Mouse (Mus musculus) splenic B cell, adult 2 months (primary cell): ENCODE measurements at regions not wholly inside any gene's neighbourhood (a gene's known extent, or its start where the extent isn't known, plus 50 kb on each side); places are given as distances from the start of the nearest gene placed in this dataset.

Experiments used
- DNase-seq: peaks from one replicate; pipeline ENCODE4 v3.0.0-alpha.2; 2011; ENCODE audit warnings: low read depth, low spot score
- H3K27me3 ChIP-seq: 2 replicates; pipeline ENCODE4 v1.6.1; 2012; ENCODE audit warnings: mild to moderate bottlenecking, low read length, moderate library complexity, mixed read lengths; ENCODE audit not compliant: control insufficient read depth, poor library complexity, insufficient read depth, severe bottlenecking
- H3K36me3 ChIP-seq: 2 replicates; pipeline ENCODE4 v1.6.1; 2012; ENCODE audit warnings: mild to moderate bottlenecking, low read length, moderate library complexity, mixed read lengths; ENCODE audit not compliant: control insufficient read depth, poor library complexity, insufficient read depth, severe bottlenecking

- Histone ChIP-seq H3K36me3 (no peaks in the 10 kb centered on the region), H3K27me3 (no peaks in the 10 kb centered on the region)
- DNase-seq = no peak
These were observed 211.8 kb upstream of the Fam3c start for GRCm38 (mm10) chr6:22567891-22568290.

GRCm38 (mm10) chr6:22548296-22549245, 192.5 kb upstream of the Fam3c start:
- DNase-seq = no peak
- Histone ChIP-seq H3K36me3 (no peaks in the 10 kb centered on the region), H3K27me3 (no peaks in the 10 kb centered on the region)

DNA sequence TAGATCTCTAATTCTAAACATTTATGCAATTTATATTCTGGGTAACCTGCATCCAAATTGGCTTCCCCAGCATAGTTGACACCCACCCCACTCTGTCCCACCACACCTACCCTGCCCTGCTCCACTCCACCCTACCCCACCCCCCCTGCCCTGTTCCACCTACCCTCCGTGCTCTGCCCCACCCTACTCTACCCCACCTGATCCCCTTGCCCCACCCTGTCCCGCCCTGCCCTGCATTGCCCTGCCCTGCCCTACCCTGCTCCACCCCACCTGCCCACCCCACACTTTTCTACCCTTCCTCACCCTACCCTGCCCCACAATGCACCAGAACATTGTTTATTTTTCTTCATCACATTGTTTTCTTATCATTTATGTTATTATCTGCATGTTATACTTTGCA, 185.6 kb upstream of the Fam3c start:
- Histone ChIP-seq H3K27me3 (no peaks in the 10 kb centered on the region; the same call in 1 of the 2 replicates), H3K36me3 (no peaks in the 10 kb centered on the region)
- DNase-seq = no peak

GRCm38 (mm10) chr6:22538254-22538653, 182.2 kb upstream of the Fam3c start:
- DNase-seq = no peak
- no peaks in the 10 kb centered on the region; the same call in 1 of the 2 replicates for H3K27me3 ChIP-seq
- no peaks in the 10 kb centered on the region for H3K36me3 ChIP-seq

DNA sequence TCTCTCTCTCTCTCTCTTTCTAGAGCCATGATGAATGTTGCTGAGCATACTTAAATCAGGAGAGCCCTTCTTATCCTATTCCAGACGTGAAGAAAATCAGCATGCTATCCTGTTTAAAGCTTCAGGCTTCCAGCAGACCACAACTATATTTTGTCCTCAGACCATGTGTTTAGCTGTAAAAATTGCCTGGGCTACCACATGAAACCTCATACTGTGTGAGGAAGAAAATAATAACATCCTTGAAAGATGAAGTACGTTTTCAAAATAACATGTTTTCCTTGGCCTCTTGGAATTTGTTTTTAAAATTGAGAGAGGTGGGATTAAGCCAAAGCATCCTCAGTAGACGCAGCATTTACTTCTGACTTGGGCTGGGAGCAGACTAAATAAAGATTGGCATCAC, 168.3 kb upstream of the Fam3c start:
- H3K36me3 ChIP-seq = no peaks in the 10 kb centered on the region
- DNase-seq = no peak

GRCm38 (mm10) chr6:22523582-22524234, 167.7 kb upstream of the Fam3c start:
- no peak for DNase-seq
- H3K36me3 ChIP-seq = no peaks in the 10 kb centered on the region
- no peaks in the 10 kb centered on the region for H3K27me3 ChIP-seq

More for the DNA sequence above, 168.3 kb upstream of the Fam3c start:
- no peaks in the 10 kb centered on the region for H3K27me3 ChIP-seq

GRCm38 (mm10) chr6:22506871-22507270, 150.8 kb upstream of the Fam3c start:
- no peaks in the 10 kb centered on the region for H3K36me3 ChIP-seq
- no peak for DNase-seq
- no peaks in the 10 kb centered on the region for H3K27me3 ChIP-seq

- Histone ChIP-seq H3K36me3 (no peaks in the 10 kb centered on the region), H3K27me3 (no peaks in the 10 kb centered on the region)
- DNase-seq = no peak
These were observed 141.3 kb upstream of the Fam3c start for GRCm38 (mm10) chr6:22497306-22497705.

GRCm38 (mm10) chr6:22496471-22496870, 140.4 kb upstream of the Fam3c start:
- Histone ChIP-seq H3K27me3 (no peaks in the 10 kb centered on the region), H3K36me3 (no peaks in the 10 kb centered on the region)
- DNase-seq = peak; percentile 46

- H3K27me3 ChIP-seq = no peaks in the 10 kb centered on the region
- H3K36me3 ChIP-seq = no peaks in the 10 kb centered on the region
- peak; percentile 77 for DNase-seq
These were observed 137.7 kb upstream of the Fam3c start for GRCm38 (mm10) chr6:22493632-22494260.

- Histone ChIP-seq H3K27me3 (no peaks in the 10 kb centered on the region), H3K36me3 (no peaks in the 10 kb centered on the region)
- peak; percentile 26 for DNase-seq
These were observed 136.9 kb upstream of the Fam3c start for GRCm38 (mm10) chr6:22492896-22493295.

DNA sequence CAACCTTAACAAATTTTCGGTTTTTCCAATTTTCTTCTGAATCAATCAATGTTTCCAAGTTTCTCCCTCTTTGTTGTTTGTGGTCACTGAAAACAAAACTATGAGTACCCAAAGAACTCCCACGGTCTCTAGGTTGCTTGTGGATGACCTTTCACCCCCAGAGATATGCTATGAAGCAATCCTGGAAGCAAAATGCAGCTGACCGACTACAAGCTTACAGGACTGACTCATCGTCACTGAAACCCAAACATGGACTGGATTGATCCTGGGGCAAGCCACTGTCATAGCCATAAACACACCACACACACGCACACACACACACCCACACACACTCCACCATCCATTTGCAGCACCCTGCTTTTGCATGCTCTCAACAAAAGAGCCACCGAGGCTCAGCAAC, 134.7 kb upstream of the Fam3c start:
- DNase-seq = no peak
- H3K27me3 ChIP-seq = no peaks in the 10 kb centered on the region

DNA sequence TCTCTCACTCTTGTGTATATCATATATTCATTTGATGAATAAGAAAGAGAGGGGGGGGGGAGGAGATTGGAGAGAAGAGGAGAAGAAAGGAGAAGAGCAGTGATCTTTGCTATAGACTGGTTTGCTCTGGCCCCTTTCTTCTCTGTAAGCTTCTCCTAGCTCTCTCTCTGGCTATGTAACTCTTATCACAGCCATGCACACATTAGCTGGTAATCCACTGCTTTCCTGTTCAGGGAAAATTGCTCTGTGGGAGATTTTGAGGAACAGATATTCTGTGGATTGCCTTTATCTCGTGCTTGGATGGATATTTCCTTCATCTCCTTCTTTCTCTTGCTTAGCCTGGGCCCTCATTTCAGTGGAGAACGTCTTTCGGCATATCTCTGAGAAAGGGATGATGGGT, 131.4 kb upstream of the Fam3c start:
- DNase-seq = no peak
- H3K27me3 ChIP-seq = no peaks in the 10 kb centered on the region
- no peaks in the 10 kb centered on the region for H3K36me3 ChIP-seq

More for the DNA sequence above, 134.7 kb upstream of the Fam3c start:
- H3K36me3 ChIP-seq = no peaks in the 10 kb centered on the region

DNA sequence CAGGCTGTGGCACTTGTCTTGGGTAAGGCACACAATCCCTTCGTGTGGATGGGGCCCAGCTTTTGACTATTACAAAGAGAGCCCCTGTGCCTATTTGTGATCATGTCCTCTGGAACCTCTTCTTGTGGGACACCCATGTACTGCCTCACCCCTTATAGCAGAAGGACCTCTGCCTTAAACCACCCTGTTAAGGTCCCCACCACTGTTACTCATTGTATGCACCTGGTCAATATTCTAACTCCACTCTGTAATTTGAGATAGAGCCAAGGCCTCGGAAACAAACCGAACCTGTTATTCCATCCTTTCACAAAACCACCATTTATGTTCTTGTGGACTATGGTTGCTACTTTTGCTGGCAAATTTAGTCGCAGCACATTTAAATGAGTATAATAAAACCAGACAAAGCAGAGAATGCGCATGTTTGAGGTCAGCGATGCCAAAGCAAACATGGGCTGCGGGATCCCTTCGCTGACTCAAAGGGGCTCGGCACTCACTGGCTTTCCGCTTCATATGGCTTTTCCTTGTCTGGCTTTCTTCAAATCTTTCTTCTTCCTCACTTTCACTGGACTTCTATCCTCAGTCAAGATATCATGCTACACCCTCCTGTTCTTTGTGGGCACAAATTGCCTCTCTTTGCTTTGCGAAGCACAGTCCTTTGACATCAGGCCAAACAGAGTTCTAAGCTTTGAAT, 129.9 kb upstream of the Fam3c start:
- H3K27me3 ChIP-seq = no peaks in the 10 kb centered on the region
- no peaks in the 10 kb centered on the region for H3K36me3 ChIP-seq
- no peak for DNase-seq
